Mouse (Mus musculus) embryonic stem cell, embryonic (primary cell): Measurements from ENCODE around the gene Arf3.

ENCODE experiments used
- CTCF ChIA-PET, 4 experiments: fragments of 300-600 bp in 2 of 4; fragments of 350-600 bp in 2 of 4; sonication (Branson Sonifier 250); formaldehyde crosslinking; loops; one replicate each; lab custom pipeline; 2022; ENCODE audit warnings: inconsistent platforms in 2 of 4; lab: Charles Lee
- POLR2A ChIA-PET, 4 experiments: fragments of 300-600 bp in 2 of 4; fragments of 350-600 bp in 2 of 4; sonication (Branson Sonifier 250); formaldehyde crosslinking; loops; one replicate each; lab custom pipeline; 2022; ENCODE audit warnings: antibody characterized with exemption in 4 of 4, inconsistent platforms in 1 of 4; lab: Charles Lee

Gene Arf3

GRCm38 (mm10) chr15:98762670-98763529 lies at the start of gene Arf3:
Arf3 (minus strand) TSS chr15:98763214.
- CTCF ChIA-PET, result interaction anchor here (0.5 to 2.4 kb wide), 31 partner anchors 9 to 869 kb away, joined by 3 to 13 read pairs (median 4); partner anchors contain the start of genes Adcy6 (in 1 of the 4), Ccdc65 (in 1 of the 4), Fkbp11 (in 1 of the 4) and Gm49450 (in 1 of the 4)
- POLR2A ChIA-PET, result interaction anchor here (0.6 to 5.4 kb wide), 88 partner anchors 9 to 677 kb away, joined by 3 to 95 read pairs (median 5); partner anchors contain the start of genes Fkbp11 (in 3 of the 4), Rnd1 (in 3 of the 4), Ddx23 (in 2 of the 4) and Adcy6 (in 1 of the 4)

- CTCF ChIA-PET, result interaction anchor here (0.6 to 2.7 kb wide), 19 partner anchors 11 to 1354 kb away, joined by 3 to 20 read pairs (median 3); partner anchors contain the start of genes Arf3 (in 1 of the 4) and Prkag1 (in 1 of the 4)
- POLR2A ChIA-PET, result interaction anchor here (0.6 to 4.0 kb wide), 12 partner anchors 9 to 1246 kb away, joined by 3 to 17 read pairs (median 4); partner anchors contain the start of genes Prkag1 (in 1 of the 4), Tuba1b (in 1 of the 4) and Tuba1c (in 1 of the 4)
Measured at GRCm38 (mm10) chr15:98810212-98810611, 47.2 kb upstream of the Arf3 start.

- ChIA-PET CTCF (interaction anchor here (0.5 to 2.7 kb wide), 12 partner anchors 10 to 239 kb away, joined by 3 to 20 read pairs (median 4); partner anchors contain the start of gene Prkag1 (in 1 of the 4)), POLR2A (interaction anchor here in 2 of 4 experiments (0.5 to 4.0 kb wide), 7 partner anchors 9 to 220 kb away, joined by 3 to 17 read pairs (median 8); partner anchors contain the start of genes Prkag1 (in 1 of the 2), Tuba1b (in 1 of the 2) and Tuba1c (in 1 of the 2))
Measured at GRCm38 (mm10) chr15:98809390-98809789, 46.4 kb upstream of the Arf3 start, which contains the start of gene Ddn. Ddn (minus strand) TSS chr15:98809490.

DNA sequence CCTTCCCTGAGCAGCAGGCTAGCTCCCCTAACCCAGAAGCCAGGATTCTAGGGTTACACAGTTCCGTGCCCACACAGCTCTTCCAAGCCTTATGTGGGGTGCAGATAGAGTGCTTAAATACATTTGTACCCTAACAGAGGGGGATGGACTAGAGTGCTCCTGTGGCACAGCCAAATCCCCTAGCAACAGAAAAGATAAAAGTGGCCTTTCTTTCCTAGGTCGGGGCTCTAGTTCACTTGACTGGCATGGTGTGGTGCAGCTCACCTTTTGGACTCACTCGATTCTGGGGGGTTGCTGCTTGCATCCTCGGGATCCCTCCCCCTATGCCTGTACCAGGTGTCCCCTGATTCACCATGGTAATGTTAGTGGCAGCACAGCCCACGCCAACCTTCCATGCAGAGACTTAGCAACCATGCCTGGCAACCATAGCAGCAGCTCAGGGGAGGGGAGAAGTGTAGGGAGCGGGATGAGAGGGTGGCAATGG lies 45.7 kb upstream of the Arf3 start:
- POLR2A ChIA-PET, result interaction anchor here in 2 of 4 experiments (0.9 to 4.0 kb wide), 10 partner anchors 13 to 221 kb away, joined by 3 to 17 read pairs (median 5); partner anchors contain the start of genes Prkag1 (in 1 of the 2), Tuba1b (in 1 of the 2) and Tuba1c (in 1 of the 2)
- CTCF ChIA-PET, result interaction anchor here (0.8 to 3.2 kb wide), 17 partner anchors 9 to 177 kb away, joined by 3 to 13 read pairs (median 3); partner anchors contain the start of genes Prkag1 (in 2 of the 4), Ccdc65 (in 1 of the 4) and Wnt1 (in 1 of the 4)

GRCm38 (mm10) chr15:98807895-98808650 lies 45.1 kb upstream of the Arf3 start:
- ChIA-PET POLR2A (interaction anchor here in 2 of 4 experiments (0.6 to 4.0 kb wide), 17 partner anchors 13 to 222 kb away, joined by 3 to 17 read pairs (median 4); partner anchors contain the start of genes Prkag1 (in 1 of the 2), Rnd1 (in 1 of the 2), Tuba1b (in 1 of the 2) and Tuba1c (in 1 of the 2)), CTCF (interaction anchor here (0.6 to 3.2 kb wide), 21 partner anchors 9 to 176 kb away, joined by 3 to 13 read pairs (median 3); partner anchors contain the start of genes Prkag1 (in 2 of the 4), Ccdc65 (in 1 of the 4) and Wnt1 (in 1 of the 4))

DNA sequence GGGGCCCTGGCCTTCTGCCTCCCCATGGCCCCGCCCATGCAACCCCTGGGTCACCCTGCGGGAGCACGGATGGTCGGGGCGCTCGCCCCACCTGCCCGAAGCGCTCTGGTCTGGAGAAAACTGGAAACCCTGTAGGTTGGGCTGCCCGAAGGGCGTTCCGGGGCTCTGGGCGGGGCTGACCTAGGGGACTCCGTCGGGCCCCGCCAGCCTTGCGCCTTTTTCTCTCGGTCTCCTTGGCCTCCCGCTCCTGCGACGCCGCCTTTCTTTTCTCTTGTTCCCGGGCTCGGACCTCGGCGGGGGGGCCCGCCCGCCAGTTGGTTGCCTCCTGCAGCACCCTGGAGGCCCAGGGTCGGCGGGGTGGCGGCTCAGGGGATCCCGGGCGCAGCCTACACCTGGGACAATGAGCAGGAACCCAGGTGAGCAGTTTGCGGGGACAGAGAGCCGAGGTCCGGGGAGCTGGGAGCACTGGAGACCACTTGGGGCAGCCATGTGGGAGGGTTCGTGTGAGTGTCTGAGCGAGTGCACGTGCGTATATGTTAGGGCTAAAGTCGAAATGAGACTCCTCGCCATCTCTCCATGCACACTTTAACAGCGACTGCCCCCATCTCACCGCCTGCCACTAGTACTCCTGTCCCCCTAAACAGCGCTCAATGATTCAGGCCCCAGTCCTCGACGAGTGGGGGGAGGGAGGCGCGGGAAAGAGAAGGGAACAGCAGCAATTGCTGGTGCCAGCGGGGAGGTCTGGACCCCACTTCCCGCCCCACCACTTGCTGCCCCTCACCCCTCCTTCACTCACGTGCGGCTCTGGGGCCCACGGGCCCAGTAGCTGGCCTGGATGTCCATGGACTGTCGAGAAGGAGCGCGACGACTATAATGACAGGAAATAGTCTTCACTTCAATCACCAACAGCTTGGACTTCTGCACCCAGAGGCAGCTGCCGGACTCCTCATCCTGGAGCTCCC lies 44.1 kb upstream of the Arf3 start:
- POLR2A ChIA-PET, result interaction anchor here in 3 of 4 experiments (0.6 to 4.0 kb wide), 43 partner anchors 9 to 239 kb away, joined by 3 to 15 read pairs (median 4); partner anchors contain the start of genes Arf3 (in 2 of the 3), Rnd1 (in 2 of the 3), Tuba1c (in 2 of the 3) and Prkag1 (in 1 of the 3)
- CTCF ChIA-PET, result interaction anchor here (0.6 to 3.2 kb wide), 36 partner anchors 8 to 409 kb away, joined by 3 to 13 read pairs (median 3); partner anchors contain the start of genes Wnt1 (in 2 of the 4), Ccdc65 (in 1 of the 4) and Prkag1 (in 1 of the 4)

GRCm38 (mm10) chr15:98806071-98806808 lies 43.2 kb upstream of the Arf3 start:
- ChIA-PET CTCF (interaction anchor here (0.6 to 3.2 kb wide), 29 partner anchors 13 to 1022 kb away, joined by 3 to 13 read pairs (median 3); partner anchors contain the start of genes Wnt1 (in 2 of the 4), Ccdc65 (in 1 of the 4) and Prkag1 (in 1 of the 4)), POLR2A (interaction anchor here in 3 of 4 experiments (0.5 to 2.4 kb wide), 35 partner anchors 10 to 487 kb away, joined by 3 to 10 read pairs (median 4); partner anchors contain the start of genes Arf3 (in 2 of the 3), Tuba1c (in 2 of the 3), Prkag1 (in 1 of the 3) and Rnd1 (in 1 of the 3))

- ChIA-PET CTCF (interaction anchor here in 3 of 4 experiments (0.7 to 3.2 kb wide), 16 partner anchors 12 to 1022 kb away, joined by 3 to 13 read pairs (median 3); partner anchors contain the start of genes Prkag1 (in 1 of the 3) and Wnt1 (in 1 of the 3)), POLR2A (interaction anchor here in 3 of 4 experiments (0.5 to 2.4 kb wide), 16 partner anchors 12 to 487 kb away, joined by 3 to 10 read pairs (median 4); partner anchors contain the start of genes Arf3 (in 2 of the 3), Prkag1 (in 1 of the 3) and Rnd1 (in 1 of the 3))
Measured at GRCm38 (mm10) chr15:98805324-98806040, 42.5 kb upstream of the Arf3 start.

GRCm38 (mm10) chr15:98804054-98804453 lies 41.0 kb upstream of the Arf3 start:
- ChIA-PET POLR2A (no interaction called here), CTCF (interaction anchor here in 1 of 4 experiments (1.0 to 1.3 kb wide), 3 partner anchors 13 to 224 kb away, joined by 3 to 4 read pairs (median 3); no protein-coding TSS in a partner anchor)

DNA sequence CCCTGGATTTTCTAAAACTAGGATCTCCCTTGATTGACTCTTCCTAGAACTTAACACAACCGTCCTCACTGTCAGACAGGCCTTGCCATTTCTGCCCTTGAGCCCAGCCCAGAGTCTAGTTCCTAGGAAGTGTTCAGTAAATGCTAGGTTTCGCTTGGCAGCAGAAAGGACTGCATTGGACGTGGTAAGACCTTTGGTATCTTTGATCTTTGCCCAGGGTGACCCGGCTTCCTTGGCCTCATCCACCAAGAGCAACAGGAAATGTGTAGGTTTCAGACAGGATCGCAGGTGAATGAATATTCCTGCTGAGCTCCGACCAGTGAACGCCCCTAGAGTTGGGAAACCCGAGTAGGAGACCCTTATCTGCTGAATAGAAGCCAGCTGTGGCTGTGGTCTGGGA lies 39.9 kb upstream of the Arf3 start:
- ChIA-PET CTCF (interaction anchor here in 1 of 4 experiments (1.1 to 1.5 kb wide), 3 partner anchors 13 to 224 kb away, joined by 4 read pairs; no protein-coding TSS in a partner anchor), POLR2A (interaction anchor here in 1 of 4 experiments (1.3 kb wide), 1 partner anchor 22 kb away, joined by 3 read pairs; no protein-coding TSS in a partner anchor)

DNA sequence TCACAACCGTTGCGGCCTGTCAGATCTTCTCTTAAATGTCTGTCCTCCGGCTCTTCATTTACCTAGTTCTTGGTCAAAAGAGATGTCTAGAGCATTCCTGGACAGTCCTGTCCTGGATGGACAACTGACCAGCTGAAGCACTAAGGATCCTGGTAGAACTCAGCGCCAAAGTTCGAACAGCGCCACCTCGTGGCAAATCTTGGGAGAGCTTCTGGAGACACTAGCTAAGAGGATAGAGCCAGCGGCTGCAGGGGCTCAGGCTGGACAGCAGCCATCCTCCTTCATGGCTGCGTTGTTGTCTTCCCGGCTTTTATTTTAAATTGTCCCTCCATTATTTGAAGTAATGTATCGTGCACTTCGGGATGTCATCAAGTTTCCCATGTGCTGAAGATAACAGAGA lies 36.4 kb upstream of the Arf3 start:
- ChIA-PET POLR2A (interaction anchor here in 3 of 4 experiments (0.6 to 1.3 kb wide), 11 partner anchors 14 to 299 kb away, joined by 3 to 5 read pairs (median 3); partner anchors contain the start of genes Arf3 (in 1 of the 3) and Rnd1 (in 1 of the 3)), CTCF (interaction anchor here (0.5 to 1.8 kb wide), 80 partner anchors 9 to 1156 kb away, joined by 3 to 30 read pairs (median 4); partner anchors contain the start of genes Wnt1 (in 3 of the 4), Arf3 (in 2 of the 4), Ddn (in 2 of the 4) and Fkbp11 (in 2 of the 4))

GRCm38 (mm10) chr15:98798903-98799302 lies 35.9 kb upstream of the Arf3 start:
- ChIA-PET POLR2A (interaction anchor here in 3 of 4 experiments (0.7 to 1.3 kb wide), 8 partner anchors 23 to 300 kb away, joined by 3 to 5 read pairs (median 3); partner anchors contain the start of genes Arf3 (in 1 of the 3) and Rnd1 (in 1 of the 3)), CTCF (interaction anchor here (0.5 to 1.8 kb wide), 66 partner anchors 9 to 1157 kb away, joined by 3 to 30 read pairs (median 4); partner anchors contain the start of genes Wnt1 (in 3 of the 4), Arf3 (in 2 of the 4), Ddn (in 2 of the 4) and Prkag1 (in 2 of the 4))

GRCm38 (mm10) chr15:98797835-98798492 lies 35.0 kb upstream of the Arf3 start:
- ChIA-PET CTCF (interaction anchor here in 1 of 4 experiments (1.2 kb wide), 1 partner anchor 219 kb away, joined by 4 read pairs; no protein-coding TSS in a partner anchor), POLR2A (no interaction called here)
